Comparison of ENCODE assay signal across 8 mouse cellular contexts in the genomic region with DNA sequence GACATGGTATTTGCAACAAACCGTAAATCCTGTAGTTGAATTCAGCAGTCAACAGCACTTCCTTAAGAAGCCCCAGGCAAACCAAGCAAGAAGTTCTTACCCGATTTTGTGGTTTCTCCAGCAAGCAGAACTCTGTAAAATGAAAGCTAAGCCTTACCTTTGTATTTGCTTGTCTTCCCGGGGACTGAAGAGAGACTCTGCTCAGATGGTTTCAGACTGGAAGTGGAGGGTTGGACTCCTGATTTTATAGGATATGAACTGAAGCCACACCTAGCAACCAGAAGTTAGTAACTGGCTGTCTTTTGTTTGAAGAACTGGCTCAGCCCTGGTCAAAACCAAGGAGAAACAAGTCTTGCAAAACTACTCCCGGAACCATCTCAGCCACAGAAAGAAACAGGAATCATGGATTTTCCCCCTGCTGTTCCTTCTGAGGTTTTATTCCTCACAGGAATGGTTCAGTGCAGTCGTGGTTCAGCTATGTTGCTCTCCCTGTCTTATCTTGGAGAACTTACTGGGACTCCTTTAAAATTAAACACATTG. TPM values are rescaled to one million over a fixed set of nuclear protein-coding genes. Genes with fewer than 3 reads are reported as not detected.
A peak's percentile ranks its signal among the peaks of the same experiment; 100 is the strongest.
DNase-seq lines count a peak whose midpoint lies in the region; ATAC-seq lines count a peak whose summit lies in the region.

A gene (minus strand): TSS at position 490 of the 540 bp plus-strand sequence.

- peak within 1 kb of the TSS; percentile 49 for H3K27ac ChIP-seq in kidney, embryonic 15.5 days

- DNase-seq in thymus, postnatal 25 days: peak; percentile 2
- DNase-seq in thymus, postnatal 36 days: no peak
- DNase-seq in gastrocnemius, postnatal 14 days: no peak
- DNase-seq in left cerebral cortex, postnatal 14 days (ENCODE audit: low spot score in 2 of 2): no peak
- DNase-seq in right cerebral cortex, adult 18-20 months: no peak
- no peak for DNase-seq in frontal cortex, postnatal 14 days (ENCODE audit: low spot score in 2 of 2)

- H3K36me3 ChIP-seq in kidney, embryonic 15.5 days: no peaks in the 10 kb centered on the region

- no peaks in the 10 kb centered on the region for H3K27me3 ChIP-seq in kidney, embryonic 15.5 days

- H3K4me1 ChIP-seq in kidney, embryonic 15.5 days: no peaks in the 10 kb centered on the region

- H3K9me3 ChIP-seq in kidney, embryonic 15.5 days (replicated peaks): no peaks in the 10 kb centered on the region

- peak within 1 kb of the TSS; percentile 32 for H3K4me2 ChIP-seq in kidney, embryonic 15.5 days

- ATAC-seq in kidney, embryonic 15.5 days (replicated peaks; ENCODE audit: low FRiP score): no peak
- ATAC-seq in megakaryocyte progenitor cell, adult 5-6 weeks (replicated peaks; ENCODE audit: poor library complexity): peak; percentile 72

- intact Hi-C loops in gastrocnemius, postnatal 14 days (cut with DNase I; ENCODE audit: low total_unique reads): no loop called here
- intact Hi-C loops in left cerebral cortex, postnatal 14 days (cut with DNase I): no loop called here

- 56% methylated on average over 5 of the region's 5 CpGs for WGBS in kidney, embryonic 15.5 days

- no peak within 1 kb of the TSS for H3K9ac ChIP-seq in kidney, embryonic 15.5 days

- H3K4me3 ChIP-seq in kidney, embryonic 15.5 days (replicated peaks): peak within 1 kb of the TSS; percentile 22; the same call in 1 of the 2 replicates

RNA-seq across cellular contexts. Expression of the gene that starts here (rescaled TPM):
- 10 to 100 TPM; 21.7 to 22.2 TPM for total RNA-seq in gastrocnemius, postnatal 14 days (2021)
- polyA plus RNA-seq in kidney, embryonic 15.5 days (2015; fragmentation: Nextera tagmentation; extraction: Ambion mirVana): 39.5 and 42.4 TPM in 2 replicates
- total RNA-seq in megakaryocyte progenitor cell, adult 5-6 weeks (2015): 489 and 586 TPM in 2 replicates
- 581 and 634 TPM in 2 replicates for total RNA-seq in megakaryocyte progenitor cell, adult 5-6 weeks (2017)
- total RNA-seq in left cerebral cortex, postnatal 14 days (2021): 1 to 10 TPM; 2.5 to 3.1 TPM

Comparison
In these comparisons a context has a peak if more than half of its experiments do, and no peak if none do; other contexts are left out.
1. RNA of the gene that starts here (total RNA-seq): 489 to 634 TPM in megakaryocyte progenitor cell, adult 5-6 weeks; 21.7 to 22.2 TPM in gastrocnemius, postnatal 14 days and 2.5 to 3.1 TPM in left cerebral cortex, postnatal 14 days; every median in the first group is over 10 times any median in the second.